10 mouse cellular contexts compared by ENCODE assay signal in the genomic region with DNA sequence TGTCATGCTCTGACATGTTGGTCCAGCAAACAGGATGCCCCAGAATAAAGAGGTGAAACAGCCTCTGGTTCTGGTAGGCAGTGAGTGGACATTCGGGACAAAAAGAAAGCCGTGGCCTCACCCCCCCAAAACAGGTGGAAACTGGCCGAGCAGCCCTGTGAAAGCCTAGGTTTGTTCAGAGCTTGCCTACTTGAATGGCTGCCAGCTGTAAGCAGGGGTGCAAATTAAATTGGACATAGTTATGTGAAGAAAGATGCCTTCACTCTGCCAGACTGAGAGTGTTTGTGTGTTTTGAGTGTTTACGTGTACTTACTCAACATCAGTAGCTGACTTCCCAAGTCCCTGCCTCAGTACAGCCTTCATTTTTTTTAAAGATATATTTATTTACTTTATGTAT. TPM values are rescaled to one million over a fixed set of nuclear protein-coding genes. Genes with fewer than 3 reads are reported as not detected.
DNase-seq lines count a peak whose midpoint lies in the region; ATAC-seq lines count a peak whose summit lies in the region.
"Had no signal": no experiment of that assay in that cellular context is flagged by ENCODE, and none has a peak within 500 bp of the region (broad histone marks: within the 10 kb centered on the region; RNA-seq: fewer than 3 reads in every experiment).

No protein-coding gene starts in this region.

- H3K9ac ChIP-seq in kidney, embryonic 16.5 days (replicated peaks; ENCODE audit: low read length), result no peak overlapping the region
- peak overlapping the region; percentile 85 for H3K9ac ChIP-seq in embryonic facial prominence, embryonic 14.5 days (ENCODE audit: low read depth, low read length)
- peak overlapping the region; percentile 87 for H3K9ac ChIP-seq in hindbrain, embryonic 13.5 days
- H3K9ac ChIP-seq in midbrain, embryonic 14.5 days (replicated peaks; ENCODE audit: low read length), result peak overlapping the region; percentile 88
- H3K9ac ChIP-seq: liver, embryonic 13.5 days had no signal

- no peak for ATAC-seq in kidney, embryonic 16.5 days (ENCODE audit: low FRiP score, low TSS enrichment)
- no peak for ATAC-seq in embryonic facial prominence, embryonic 14.5 days (ENCODE audit: low read depth)
- ATAC-seq in hindbrain, embryonic 13.5 days (ENCODE audit: low FRiP score), result no peak
- no peak for ATAC-seq in midbrain, embryonic 14.5 days (ENCODE audit: low FRiP score, low TSS enrichment)

- no peak for DNase-seq in kidney, postnatal 10 days
- peak; percentile 75 for DNase-seq in embryonic facial prominence, embryonic 14.5 days (ENCODE audit: low spot score)
- DNase-seq in midbrain, embryonic 14.5 days, result no peak
- DNase-seq in ovary, postnatal 10 days (ENCODE audit: low spot score), result no peak
- DNase-seq in embryo, embryonic 10 days (ENCODE audit: low spot score), result no peak
- no peak for DNase-seq in spleen, postnatal 14 days (ENCODE audit: low spot score in 2 of 2)
- DNase-seq: adrenal gland, postnatal 36 days; liver, embryonic 13.5 days had no signal

- H3K9me3 ChIP-seq in kidney, embryonic 16.5 days (ENCODE audit: low read length), result no peaks in the 10 kb centered on the region
- no peaks in the 10 kb centered on the region for H3K9me3 ChIP-seq in embryonic facial prominence, embryonic 14.5 days (ENCODE audit: control insufficient read depth, low read length)
- no peaks in the 10 kb centered on the region for H3K9me3 ChIP-seq in hindbrain, embryonic 13.5 days
- H3K9me3 ChIP-seq in midbrain, embryonic 14.5 days (ENCODE audit: control insufficient read depth, low read length), result no peaks in the 10 kb centered on the region
- H3K9me3 ChIP-seq: liver, embryonic 13.5 days had no signal

- no peaks in the 10 kb centered on the region for H3K36me3 ChIP-seq in kidney, embryonic 16.5 days (ENCODE audit: insufficient read depth, low read length)
- H3K36me3 ChIP-seq in embryonic facial prominence, embryonic 14.5 days (ENCODE audit: control insufficient read depth, insufficient read depth, low read length), result peaks cover 5% of the 10 kb centered on the region; the same call in 1 of the 2 replicates
- no peaks in the 10 kb centered on the region for H3K36me3 ChIP-seq in hindbrain, embryonic 13.5 days
- H3K36me3 ChIP-seq in midbrain, embryonic 14.5 days (ENCODE audit: control insufficient read depth, insufficient read depth, low read length), result no peaks in the 10 kb centered on the region; the same call in 1 of the 2 replicates
- H3K36me3 ChIP-seq: liver, embryonic 13.5 days had no signal

- no peaks in the 10 kb centered on the region; the same call in 1 of the 2 replicates for H3K27me3 ChIP-seq in kidney, embryonic 16.5 days (ENCODE audit: insufficient read depth, low read length)
- H3K27me3 ChIP-seq in embryonic facial prominence, embryonic 14.5 days (replicated peaks; ENCODE audit: control insufficient read depth, insufficient read depth, low read length), result no peaks in the 10 kb centered on the region
- no peaks in the 10 kb centered on the region for H3K27me3 ChIP-seq in hindbrain, embryonic 13.5 days
- no peaks in the 10 kb centered on the region for H3K27me3 ChIP-seq in midbrain, embryonic 14.5 days (ENCODE audit: control insufficient read depth, insufficient read depth, low read length)

- peak overlapping the region; percentile 81 for H3K4me3 ChIP-seq in kidney, embryonic 16.5 days (ENCODE audit: low read length)
- H3K4me3 ChIP-seq in embryonic facial prominence, embryonic 14.5 days (ENCODE audit: low read depth, low read length), result peak overlapping the region; percentile 76
- H3K4me3 ChIP-seq in hindbrain, embryonic 13.5 days, result peak overlapping the region; percentile 69
- H3K4me3 ChIP-seq in midbrain, embryonic 14.5 days (replicated peaks; ENCODE audit: low read depth, low read length), result peak overlapping the region; percentile 64
- H3K4me3 ChIP-seq: liver, embryonic 13.5 days had no signal

- peak overlapping the region; percentile 31; the same call in 1 of the 2 replicates for H3K27ac ChIP-seq in kidney, embryonic 16.5 days (ENCODE audit: low read length)
- H3K27ac ChIP-seq in embryonic facial prominence, embryonic 14.5 days (replicated peaks; ENCODE audit: low read depth, low read length), result peak overlapping the region; percentile 94
- peak overlapping the region; percentile 94 for H3K27ac ChIP-seq in hindbrain, embryonic 13.5 days
- peak overlapping the region; percentile 89 for H3K27ac ChIP-seq in midbrain, embryonic 14.5 days (replicated peaks; ENCODE audit: low read depth, low read length)
- H3K27ac ChIP-seq: liver, embryonic 13.5 days had no signal

- H3K4me1 ChIP-seq in kidney, embryonic 16.5 days (ENCODE audit: insufficient read depth, low read length), result peaks cover 51% of the 10 kb centered on the region
- peaks cover 61% of the 10 kb centered on the region for H3K4me1 ChIP-seq in embryonic facial prominence, embryonic 14.5 days (ENCODE audit: control insufficient read depth, insufficient read depth, low read length)
- peaks cover 95% of the 10 kb centered on the region for H3K4me1 ChIP-seq in hindbrain, embryonic 13.5 days (replicated peaks)
- H3K4me1 ChIP-seq in midbrain, embryonic 14.5 days (ENCODE audit: control insufficient read depth, insufficient read depth, low read length), result peaks cover 76% of the 10 kb centered on the region

- 42% methylated on average over 4 of the region's 4 CpGs for WGBS in kidney, embryonic 16.5 days
- WGBS in embryonic facial prominence, embryonic 14.5 days, result 33% methylated on average over 4 of the region's 4 CpGs
- 25% methylated on average over 4 of the region's 4 CpGs for WGBS in hindbrain, embryonic 13.5 days
- WGBS in midbrain, embryonic 14.5 days, result 34% methylated on average over 4 of the region's 4 CpGs

- H3K4me2 ChIP-seq in kidney, embryonic 16.5 days (replicated peaks; ENCODE audit: low read depth, low read length), result peak overlapping the region; percentile 84
- peak overlapping the region; percentile 65 for H3K4me2 ChIP-seq in embryonic facial prominence, embryonic 14.5 days (ENCODE audit: low read depth, low read length)
- H3K4me2 ChIP-seq in hindbrain, embryonic 13.5 days, result peak overlapping the region; percentile 89
- peak overlapping the region; percentile 94 for H3K4me2 ChIP-seq in midbrain, embryonic 14.5 days (ENCODE audit: low read length)
- H3K4me2 ChIP-seq: liver, embryonic 13.5 days had no signal

RNA-seq across cellular contexts. Expression of gene Rgma, which starts 18.7 kb away (rescaled TPM):
- 10.0 and 12.8 TPM in 2 replicates for polyA plus RNA-seq in kidney, embryonic 16.5 days (2015; fragmentation: Nextera tagmentation; extraction: Ambion mirVana)
- 19.6 and 26.1 TPM in 2 replicates for polyA plus RNA-seq in embryonic facial prominence, embryonic 14.5 days (2014; fragmentation: Nextera tagmentation; extraction: Ambion mirVana)
- 40.0 and 41.1 TPM in 2 replicates for polyA plus RNA-seq in hindbrain, embryonic 13.5 days (2015; fragmentation: Nextera tagmentation; extraction: Ambion mirVana)
- polyA plus RNA-seq in midbrain, embryonic 14.5 days (2014; fragmentation: Nextera tagmentation; extraction: Ambion mirVana), result 46.4 and 59.4 TPM in 2 replicates

Comparison
In these comparisons a context has a peak if more than half of its experiments do, and no peak if none do; other contexts are left out.
1. H3K27ac ChIP-seq: peak in every context shown above with its lines; median percentile 94 in embryonic facial prominence, embryonic 14.5 days; 94 in hindbrain, embryonic 13.5 days; 89 in midbrain, embryonic 14.5 days; 31 in kidney, embryonic 16.5 days.